Mouse (Mus musculus) bone marrow, adult 2 months (tissue): ENCODE measurements at regions not wholly inside any gene's neighbourhood (a gene's known extent, or its start where the extent isn't known, plus 50 kb on each side); places are given as distances from the start of the nearest gene placed in this dataset.

ENCODE experiments used
- CTCF ChIP-seq: fragments of 200-500 bp; IDR thresholded peaks from 2 replicates; pipeline ENCODE4 v1.5.1; 2011; ENCODE audit warnings: low read length, control low read depth; ENCODE audit not compliant: control insufficient read depth, insufficient read depth
- POLR2A ChIP-seq: fragments of 200-500 bp; IDR thresholded peaks from 2 replicates; pipeline ENCODE4 v1.6.1; 2011; ENCODE audit warnings: low read depth, mild to moderate bottlenecking, control low read depth, low read length, borderline replicate concordance; ENCODE audit not compliant: control insufficient read depth

GRCm38 (mm10) chr4:33716475-33717117, 207.8 kb upstream of the Cnr1 start:
- TF ChIP-seq CTCF = no peak
- TF ChIP-seq POLR2A = no peak
